1 mouse cellular context compared by ENCODE assay signal in genomic region chr1:135283287-135283825, GRCm38 (mm10).
A peak's percentile ranks its signal among the peaks of the same experiment; 100 is the strongest.
TF ChIP-seq lines count a peak whose summit lies in the region.

No protein-coding gene starts in this region.

TF ChIP-seq in CH12.LX, 34 proteins besides CTCF, POLR2A, EP300 and RAD21 (continued from another document):
- no peak for TF ChIP-seq HCFC1 (IDR thresholded peaks at IDR 0.05; ENCODE audit: low read depth, low read length)
- TF ChIP-seq MAFK (IDR thresholded peaks at IDR 0.05; ENCODE audit: insufficient replicate concordance, low read length), result no peak
- TF ChIP-seq JUND (conservative IDR thresholded peaks at IDR 0.05; ENCODE audit: low read depth, low read length), result no peak
- no peak for TF ChIP-seq USF2 (conservative IDR thresholded peaks at IDR 0.05; ENCODE audit: low read depth, low read length)
- TF ChIP-seq ZMIZ1 (IDR thresholded peaks at IDR 0.05; ENCODE audit: low read depth, low read length), result peak; percentile 15; the same call in 1 of the 2 replicates
- TF ChIP-seq MAZ (IDR thresholded peaks at IDR 0.05; ENCODE audit: low read depth, low read length), result no peak
- TF ChIP-seq NELFE (IDR thresholded peaks at IDR 0.05; ENCODE audit: low read depth, low read length), result no peak
- no peak for TF ChIP-seq SMC3 (IDR thresholded peaks at IDR 0.05; ENCODE audit: low read depth, low read length)
- no peak for TF ChIP-seq GABPA (IDR thresholded peaks at IDR 0.05; ENCODE audit: insufficient replicate concordance, low read depth, low read length)
- no peak for TF ChIP-seq KAT2A (IDR thresholded peaks at IDR 0.05; ENCODE audit: insufficient replicate concordance, low read length)
- TF ChIP-seq POLR2AphosphoS2 (IDR thresholded peaks at IDR 0.05; ENCODE audit: low read depth, low read length), result no peak
- TF ChIP-seq RCOR1 (conservative IDR thresholded peaks at IDR 0.05; ENCODE audit: low read depth, low read length), result no peak
- peak; percentile 63; the same call in 1 of the 2 replicates for TF ChIP-seq SIN3A (IDR thresholded peaks at IDR 0.05; ENCODE audit: low read length)
- TF ChIP-seq CHD1 (IDR thresholded peaks at IDR 0.05; ENCODE audit: low read depth, low read length), result no peak
- TF ChIP-seq TBP (conservative IDR thresholded peaks at IDR 0.05; ENCODE audit: low read depth, low read length), result no peak
- peak; percentile 11; the same call in 1 of the 2 replicates for TF ChIP-seq MXI1 (IDR thresholded peaks at IDR 0.05; ENCODE audit: low read depth, low read length)
- TF ChIP-seq MAX (IDR thresholded peaks at IDR 0.05; ENCODE audit: low read length), result peak; percentile 57; the same call in 1 of the 2 replicates
- TF ChIP-seq MEF2A (IDR thresholded peaks at IDR 0.05; ENCODE audit: borderline replicate concordance, low read depth, low read length), result no peak
- TF ChIP-seq MYC (IDR thresholded peaks at IDR 0.05; ENCODE audit: low read depth, low read length), result 0 out of 2 replicates have a peak, but pooled peaks have one; percentile 14
- no peak for TF ChIP-seq USF1 (IDR thresholded peaks at IDR 0.05; ENCODE audit: low read depth, low read length)
- TF ChIP-seq JUN (IDR thresholded peaks at IDR 0.05; ENCODE audit: insufficient read depth, low read depth, low read length), result no peak
